Mouse (Mus musculus) left cerebral cortex, postnatal 14 days (tissue): Measurements from ENCODE around the gene Lyve1. TPM values are rescaled to one million over a fixed set of nuclear protein-coding genes. Genes with fewer than 3 reads are reported as not detected.
"Not testable (repeated sequence)": the region's sequence is repeated elsewhere in the genome, so short reads cannot be mapped to it uniquely, and the experiment has no call there.

Source experiments
- DNase-seq, 2 experiments: peaks; one replicate each; pipeline ENCODE4 v3.0.0; 2021 to 2022; ENCODE audit warnings: low spot score in 2 of 2, mixed read lengths in 1 of 2
- intact Hi-C: fragments of 180-260 bp; cut with DNase I; formaldehyde crosslinking; loops from one replicate; pipeline ENCODE4 v1.15.1; 2025
- long read RNA-seq, 2 experiments: library from polyadenylated mRNA; stranded (forward); transcript quantifications; one replicate each; pipeline ENCODE4 v2.0.0; 2021
- total RNA-seq, 2 experiments: library from RNA; stranded (reverse); gene quantifications; 2 replicates each; pipeline ENCODE4 v1.2.3; 2021

The Lyve1 gene
- 1 to 10 TPM; 1.7 to 4.3 TPM for total RNA-seq
- long read RNA-seq, experiment 1, partial matches to known transcripts = 1 of 2 reads
- long read RNA-seq, experiment 1, other reads (novel, unspliced or antisense) = 0 of 2 reads
- long read RNA-seq, experiment 2, partial matches to known transcripts = 1 of 1 reads
- long read RNA-seq, experiment 2, other reads (novel, unspliced or antisense) = 0 of 1 reads

GRCm38 (mm10) chr7:110862751-110863289 lies at the start of gene Lyve1:
Gene Lyve1 (minus strand): TSS chr7:110863239.
- intact Hi-C loops = no loop called here
- DNase-seq = no peak

GRCm38 (mm10) chr7:110908209-110909144 lies 45.4 kb upstream of the Lyve1 start:
- no peak for DNase-seq
- intact Hi-C loops = no loop called here

- intact Hi-C loops = no loop called here
- no peak for DNase-seq
Measured at GRCm38 (mm10) chr7:110906566-110906965, 43.5 kb upstream of the Lyve1 start.

- intact Hi-C loops = no loop called here
- DNase-seq = no peak
Measured at GRCm38 (mm10) chr7:110903226-110903625, 40.2 kb upstream of the Lyve1 start.

DNA sequence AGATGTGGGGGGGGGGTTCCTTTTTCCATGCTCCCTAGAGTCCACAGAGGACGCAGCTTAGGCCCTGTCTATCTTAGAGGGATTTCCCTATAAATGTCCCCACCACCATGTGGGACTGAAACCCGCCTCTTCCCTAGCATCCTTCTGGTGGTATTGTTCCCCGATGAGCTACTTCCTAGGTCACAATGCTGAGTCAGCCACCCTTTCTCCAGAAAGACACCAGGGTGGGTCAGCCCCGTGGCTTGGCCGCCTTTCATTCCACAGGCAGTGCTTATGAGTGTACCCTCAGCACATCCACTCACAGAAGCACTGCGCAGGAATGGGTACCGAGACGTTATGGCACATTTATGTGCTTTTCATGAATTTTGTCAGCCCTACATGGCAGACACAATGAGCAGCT lies 34.2 kb upstream of the Lyve1 start:
- no peak for DNase-seq
- intact Hi-C loops = no loop called here

DNA sequence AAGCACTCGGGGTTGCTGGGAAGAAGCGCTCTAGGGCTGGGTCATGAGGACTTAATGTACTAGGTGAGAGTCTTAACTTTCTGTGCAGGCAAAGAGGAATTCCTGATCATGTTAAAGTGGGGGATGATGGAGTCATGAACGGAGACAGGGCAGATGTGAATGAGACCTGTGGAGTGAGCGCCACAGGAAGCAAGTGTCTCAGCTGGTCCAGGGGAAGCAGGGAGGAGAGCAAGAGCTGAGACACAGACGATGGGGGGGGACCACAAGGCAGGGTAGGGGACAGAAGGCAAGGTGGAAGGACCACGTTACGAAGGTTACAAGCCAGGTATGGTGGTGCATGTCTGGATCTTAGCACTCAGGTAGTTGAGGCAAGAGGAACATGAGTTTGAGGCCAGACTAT lies 33.4 kb upstream of the Lyve1 start:
- no peak for DNase-seq
- intact Hi-C loops = no loop called here

DNA sequence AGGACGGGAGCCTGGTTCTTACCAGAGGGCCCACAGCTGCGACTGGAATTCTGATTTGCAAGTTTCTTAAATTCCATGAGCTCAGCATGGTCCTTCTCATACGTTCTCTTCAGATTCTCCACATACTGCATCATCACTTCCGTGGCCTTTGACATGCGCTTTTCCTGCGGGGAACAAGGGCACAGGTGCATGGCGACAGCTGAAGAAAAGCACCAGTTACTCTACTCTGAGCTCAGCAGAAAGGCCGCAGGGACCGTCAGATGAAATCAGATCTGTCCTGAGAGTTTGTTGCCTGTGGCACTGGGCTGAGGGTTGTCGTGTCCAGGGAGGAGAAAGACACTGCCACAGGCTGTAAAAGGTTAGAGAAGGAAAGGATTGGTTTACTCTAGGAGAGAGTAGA lies 32.7 kb upstream of the Lyve1 start:
- intact Hi-C loops, DNase-seq: not testable (repeated sequence)

DNA sequence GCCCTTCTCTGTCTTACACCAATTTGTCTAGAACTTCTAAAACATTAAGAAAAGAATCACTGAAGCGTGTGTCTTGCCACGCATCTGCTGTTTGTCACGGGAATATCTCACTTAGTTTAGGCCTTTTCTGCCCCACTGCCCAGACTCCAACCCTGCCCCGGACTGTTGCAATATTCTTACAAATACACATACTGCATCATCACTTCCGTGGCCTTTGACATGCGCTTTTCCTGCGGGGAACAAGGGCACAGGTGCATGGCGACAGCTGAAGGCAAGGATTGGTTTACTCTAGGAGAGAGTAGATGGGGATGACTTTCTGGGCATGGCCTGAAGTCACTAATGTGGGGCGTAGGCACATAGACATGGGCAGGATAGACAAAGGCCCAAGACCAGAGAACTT lies 31.6 kb upstream of the Lyve1 start:
- no peak for DNase-seq
- intact Hi-C loops = no loop called here

DNA sequence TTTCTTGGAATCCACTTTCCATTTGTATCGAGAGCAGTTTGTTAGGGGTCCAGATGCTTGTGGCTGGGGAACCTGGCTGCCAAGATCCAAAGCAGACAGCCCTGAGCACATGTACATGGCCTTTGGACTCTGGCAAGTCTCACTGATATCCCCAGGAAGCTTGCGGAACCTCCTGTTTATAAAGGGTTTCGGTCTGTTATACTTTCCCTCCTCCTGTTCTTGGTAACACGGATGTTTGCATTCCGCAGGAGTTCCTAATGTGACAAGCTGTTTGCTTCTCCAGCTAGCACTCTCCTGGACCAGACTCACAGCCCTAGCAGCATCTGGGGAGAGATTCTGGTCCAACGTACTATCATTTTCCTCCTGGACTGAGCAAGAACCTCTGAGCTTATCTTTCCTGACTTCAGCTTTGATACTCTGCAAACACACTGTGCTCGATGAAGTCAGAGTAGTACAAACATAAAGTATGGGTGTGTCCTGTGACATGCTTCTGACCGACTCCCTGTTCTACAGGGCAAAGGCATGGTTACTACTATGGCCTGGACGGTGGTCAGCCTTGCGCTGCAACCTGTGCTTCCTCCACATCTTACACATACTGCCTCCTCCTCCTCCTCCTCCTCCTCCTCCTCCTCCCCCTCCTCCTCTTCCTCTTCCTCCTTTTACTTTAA lies 31.0 kb upstream of the Lyve1 start:
- intact Hi-C loops = no loop called here
- no peak for DNase-seq

- intact Hi-C loops = no loop called here
- DNase-seq = peak; percentile 15 to 18
Measured at GRCm38 (mm10) chr7:110891501-110891986, 28.5 kb upstream of the Lyve1 start.

GRCm38 (mm10) chr7:110881746-110882333 lies 18.8 kb upstream of the Lyve1 start:
- DNase-seq = no peak
- intact Hi-C loops = no loop called here

GRCm38 (mm10) chr7:110878028-110878427 lies 15.0 kb upstream of the Lyve1 start:
- no peak for DNase-seq
- intact Hi-C loops = no loop called here

- no peak for DNase-seq
- intact Hi-C loops = no loop called here
Measured at GRCm38 (mm10) chr7:110876965-110877364, 13.9 kb upstream of the Lyve1 start.

DNA sequence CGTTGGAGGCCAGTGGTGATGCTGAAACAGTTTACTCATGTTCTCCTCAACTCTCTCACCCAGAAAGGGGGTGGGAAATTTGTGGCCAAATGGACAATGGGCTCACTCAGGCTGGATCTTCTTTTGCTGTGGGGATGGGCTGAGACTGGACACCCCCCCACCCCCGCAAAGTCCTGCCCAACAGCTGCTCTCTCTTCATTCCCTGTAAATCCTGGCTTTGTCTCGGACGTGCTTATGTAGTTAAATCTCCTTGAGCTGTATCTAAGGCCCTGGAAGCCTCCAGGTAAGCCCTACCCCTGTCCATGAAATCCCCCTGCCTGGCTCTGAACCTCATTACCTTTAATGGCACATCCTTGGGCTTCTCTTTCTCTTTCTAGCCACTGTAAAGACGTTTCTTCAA lies 5.8 kb upstream of the Lyve1 start:
- intact Hi-C loops = no loop called here
- DNase-seq = no peak

GRCm38 (mm10) chr7:110867116-110867515 lies 4.1 kb upstream of the Lyve1 start:
- DNase-seq = no peak
- intact Hi-C loops = no loop called here

DNA sequence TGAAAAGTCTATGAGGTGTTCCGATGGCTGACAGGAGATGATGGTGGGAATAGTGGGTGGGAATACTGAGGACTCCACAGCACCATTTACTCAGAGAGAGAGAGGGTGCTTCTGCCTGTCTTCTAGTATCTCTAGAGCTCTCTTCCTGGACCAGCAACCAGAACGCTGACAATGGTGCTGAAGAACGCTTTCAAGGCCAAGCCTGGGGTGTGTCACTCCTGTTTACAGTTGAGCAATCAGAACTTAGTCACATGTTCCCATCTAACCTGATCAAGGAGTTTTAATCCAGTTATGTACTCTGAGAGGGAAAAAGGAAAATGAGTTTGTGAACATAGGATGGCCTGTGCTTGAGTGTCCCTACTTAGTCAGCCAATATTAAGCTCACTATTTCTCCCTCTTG lies 3.0 kb upstream of the Lyve1 start:
- no peak for DNase-seq
- intact Hi-C loops = no loop called here

GRCm38 (mm10) chr7:110865570-110865969 lies 2.5 kb upstream of the Lyve1 start:
- intact Hi-C loops = no loop called here
- DNase-seq = no peak

- DNase-seq = no peak
- intact Hi-C loops = no loop called here
Measured at GRCm38 (mm10) chr7:110865038-110865437, 2.0 kb upstream of the Lyve1 start.

- intact Hi-C loops = no loop called here
Measured at GRCm38 (mm10) chr7:110860129-110860528, 2.9 kb downstream of the Lyve1 start.

DNA sequence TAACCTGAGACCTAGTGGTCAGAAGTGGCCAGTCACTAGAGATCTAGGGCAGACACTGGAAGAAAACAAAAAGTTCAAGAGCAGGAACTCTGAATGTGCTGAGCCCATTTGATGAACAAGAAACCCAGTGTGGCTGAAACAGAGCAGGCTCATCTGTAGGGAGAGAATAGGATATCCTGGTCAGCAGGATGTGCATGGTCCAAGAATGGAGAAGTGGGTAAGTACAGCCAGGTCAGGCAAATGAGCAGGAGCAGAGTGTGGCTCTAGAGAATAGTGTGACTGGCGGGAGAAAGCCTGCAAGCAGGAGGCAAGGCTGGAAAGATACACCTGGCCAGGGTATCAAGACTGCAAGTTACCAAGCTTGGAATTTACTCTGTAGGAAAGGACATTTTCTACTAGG lies 7.4 kb downstream of the Lyve1 start:
- intact Hi-C loops = no loop called here

More at GRCm38 (mm10) chr7:110860129-110860528, 2.9 kb downstream of the Lyve1 start:
- DNase-seq = no peak

More for the DNA sequence above, 7.4 kb downstream of the Lyve1 start:
- no peak for DNase-seq
